Mouse (Mus musculus) forebrain, embryonic 14.5 days (tissue): ENCODE results near the gene Nipal3. TPM values are rescaled to one million over a fixed set of nuclear protein-coding genes. Genes with fewer than 3 reads are reported as not detected.

ENCODE experiments used
- ATAC-seq: fragments of 200-750 bp; cut with Nextera tagmentation; 2 replicates; pipeline ENCODE4 v1.8.0; 2017; ENCODE audit warnings: mild to moderate bottlenecking, moderate library complexity
- DNase-seq: peaks from one replicate; pipeline ENCODE4 v3.0.0-alpha.2; 2015; ENCODE audit warnings: low spot score
- H3K27ac ChIP-seq: fragments of 300-500 bp; sonication (generic); 2 replicates; pipeline ENCODE4 v1.5.1; 2014; ENCODE audit warnings: low read depth, mild to moderate bottlenecking, control low read depth, low read length, moderate library complexity
- H3K27me3 ChIP-seq: fragments of 300-500 bp; sonication (generic); replicated peaks from 2 replicates; pipeline ENCODE4 v1.6.1; 2014; ENCODE audit warnings: low read length, control low read depth, mixed read lengths; ENCODE audit not compliant: control insufficient read depth, insufficient read depth
- H3K36me3 ChIP-seq: fragments of 300-500 bp; sonication (generic); 2 replicates; pipeline ENCODE4 v1.6.1; 2014; ENCODE audit warnings: low read length, control low read depth; ENCODE audit not compliant: control insufficient read depth, insufficient read depth
- H3K4me1 ChIP-seq: fragments of 300-500 bp; sonication (generic); 2 replicates; pipeline ENCODE4 v1.6.1; 2014; ENCODE audit warnings: antibody characterized with exemption, low read length, control low read depth; ENCODE audit not compliant: control insufficient read depth, insufficient read depth
- H3K4me2 ChIP-seq: fragments of 300-500 bp; sonication (generic); 2 replicates; pipeline ENCODE4 v1.6.1; 2014; ENCODE audit warnings: mild to moderate bottlenecking, control low read depth, low read length
- H3K4me3 ChIP-seq: fragments of 300-500 bp; sonication (generic); 2 replicates; pipeline ENCODE4 v1.5.1; 2014; ENCODE audit warnings: low read depth, low read length, control low read depth
- H3K9ac ChIP-seq: fragments of 300-500 bp; sonication (generic); 2 replicates; pipeline ENCODE4 v1.6.1; 2014; ENCODE audit warnings: mild to moderate bottlenecking, low read length, control low read depth, moderate library complexity
- H3K9me3 ChIP-seq: fragments of 300-500 bp; sonication (generic); replicated peaks from 2 replicates; pipeline ENCODE4 v1.6.1; 2016; ENCODE audit warnings: low read length, control low read depth, mixed read lengths; ENCODE audit not compliant: control insufficient read depth
- whole genome bisulfite sequencing: fragments of 180-500 bp; shearing (Covaris S2); extraction: QIAGEN DNeasy Blood & Tissue Kit; methylation state at CpG from one replicate; pipeline ENCODE4 v1.1.7; 2014; 5-methylcytosine and 5-hydroxymethylcytosine counted together
- polyA plus RNA-seq: library from polyadenylated mRNA; unstranded; fragments of >200 nt; fragmentation: Nextera tagmentation; extraction: Ambion mirVana; gene quantifications from 2 replicates; pipeline ENCODE4 v1.2.1, GENCODE M21; 2014

Gene Nipal3
- polyA plus RNA-seq, 1 experiment from 2014 or later: 5.3 TPM

DNA sequence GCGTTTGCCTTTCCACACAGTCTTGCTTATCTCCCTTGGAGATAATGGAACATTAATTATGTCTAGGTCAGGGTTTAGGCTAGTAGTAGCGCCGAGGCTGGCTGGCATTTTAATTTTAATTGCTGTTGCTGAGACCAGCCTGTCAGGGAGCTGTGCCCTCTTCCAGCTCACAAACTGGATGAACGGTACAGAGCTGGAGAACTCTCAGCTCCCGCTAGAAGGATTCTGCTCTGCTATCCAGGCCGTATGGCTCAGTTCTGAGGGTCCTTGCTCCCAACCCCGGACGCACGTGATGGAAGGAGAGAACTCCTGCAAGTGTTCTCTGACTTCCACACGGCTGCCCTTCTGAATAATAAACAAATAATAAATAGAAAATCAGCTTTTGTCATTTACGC lies 60.4 kb downstream of the Nipal3 start:
- no peaks in the 10 kb centered on the region for H3K9me3 ChIP-seq
- H3K4me3 ChIP-seq: peak overlapping the region; percentile 68
- H3K4me2 ChIP-seq: peak overlapping the region; percentile 86
- no peaks in the 10 kb centered on the region for H3K27me3 ChIP-seq
- H3K36me3 ChIP-seq: no peaks in the 10 kb centered on the region
- 27% methylated on average over 11 of the region's 11 CpGs for WGBS
- peak; percentile 45 for DNase-seq
- peak overlapping the region; percentile 84 for H3K9ac ChIP-seq
- no peak overlapping the region; the same call in 1 of the 2 replicates for H3K27ac ChIP-seq
- peaks cover 11% of the 10 kb centered on the region; the same call in 1 of the 2 replicates for H3K4me1 ChIP-seq
- no peak for ATAC-seq

DNA sequence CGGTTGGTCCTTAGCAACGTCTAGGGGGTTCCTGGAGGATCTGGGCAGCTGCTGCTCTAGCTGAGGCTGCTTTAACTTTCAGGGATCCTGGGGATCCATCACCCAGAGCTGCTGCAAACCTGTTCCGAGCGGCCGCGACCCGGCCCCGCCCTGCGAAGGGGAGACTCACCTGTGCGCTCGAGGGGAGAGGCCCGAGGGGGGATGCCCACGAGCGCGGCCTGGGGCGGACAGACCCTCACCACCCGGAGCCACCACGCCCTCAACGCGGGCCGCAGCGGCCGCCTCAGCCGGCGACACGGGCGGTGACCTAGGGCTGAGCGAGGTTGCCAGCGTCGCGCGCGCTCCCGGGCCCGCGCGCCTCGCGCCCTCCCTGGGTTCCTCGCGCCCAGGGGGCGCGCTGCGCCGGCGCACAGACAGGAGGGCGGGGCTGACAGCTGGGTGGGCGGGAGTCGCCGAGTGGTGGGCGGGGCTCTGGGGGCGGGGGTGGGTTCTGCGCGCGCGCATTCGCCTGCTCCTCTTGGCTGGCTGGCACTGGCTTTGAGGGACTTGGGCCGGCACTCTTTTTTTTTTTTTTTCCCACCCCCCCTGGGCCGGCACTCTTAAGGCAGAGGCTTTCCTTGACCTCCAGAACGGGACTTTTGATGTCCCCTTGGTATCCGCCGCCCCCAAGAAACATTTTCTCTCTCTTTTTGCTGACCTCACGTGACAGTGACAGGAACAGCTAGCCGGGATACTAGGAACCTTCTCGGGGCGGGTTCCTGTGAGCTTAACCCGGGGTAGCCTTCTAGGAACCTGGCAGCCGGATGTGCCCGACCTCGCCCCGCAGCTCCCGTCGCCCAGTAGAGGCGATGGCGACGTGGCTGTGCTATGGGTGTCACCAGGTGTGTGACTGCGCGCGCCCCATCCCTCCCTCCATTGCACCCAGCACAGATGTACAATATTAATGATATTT lies 61.1 kb downstream of the Nipal3 start, which contains the start of gene Rcan3:
Gene Rcan3 (minus strand): TSS at position 411 of the 952 bp plus-strand sequence.
- peak; percentile 89 for ATAC-seq
- 1% methylated on average over 56 of the region's 79 CpGs for WGBS
- peaks cover 11% of the 10 kb centered on the region; the same call in 1 of the 2 replicates for H3K4me1 ChIP-seq
- H3K27me3 ChIP-seq: no peaks in the 10 kb centered on the region
- peak within 1 kb of the TSS; percentile 86 for H3K4me2 ChIP-seq
- peak; percentile 87 for DNase-seq
- H3K27ac ChIP-seq: peak within 1 kb of the TSS; percentile 44; the same call in 1 of the 2 replicates
- H3K4me3 ChIP-seq: peak within 1 kb of the TSS; percentile 68
- no peaks in the 10 kb centered on the region for H3K9me3 ChIP-seq
- H3K36me3 ChIP-seq: no peaks in the 10 kb centered on the region
- H3K9ac ChIP-seq: peak within 1 kb of the TSS; percentile 84

DNA sequence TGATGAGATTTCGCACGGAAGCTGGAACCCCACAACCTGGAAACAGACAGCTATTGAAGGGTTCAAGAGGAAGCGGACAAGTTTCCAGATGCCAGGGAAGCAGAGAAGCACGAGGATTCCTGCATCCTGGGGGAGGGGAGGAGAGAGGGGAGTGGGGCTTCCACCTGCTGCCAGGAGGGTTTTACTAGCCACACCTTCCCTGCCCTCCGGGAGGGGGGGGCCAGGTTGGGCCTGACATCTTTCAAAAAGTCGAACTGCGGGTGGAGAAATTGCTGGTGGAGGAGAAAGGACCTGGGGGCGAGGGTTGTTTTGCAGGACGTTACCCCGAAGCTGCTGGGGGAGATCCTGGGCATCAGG lies 61.8 kb downstream of the Nipal3 start:
- H3K4me1 ChIP-seq: peaks cover 11% of the 10 kb centered on the region; the same call in 1 of the 2 replicates
- ATAC-seq (0 out of 2 replicates have a peak, but pooled peaks have one; percentile 15), DNase-seq (peak; percentile 24)
- no peaks in the 10 kb centered on the region for H3K27me3 ChIP-seq
- WGBS: 5% methylated on average over 10 of the region's 10 CpGs
- H3K36me3 ChIP-seq: no peaks in the 10 kb centered on the region
- peak overlapping the region; percentile 44; the same call in 1 of the 2 replicates for H3K27ac ChIP-seq
- no peaks in the 10 kb centered on the region for H3K9me3 ChIP-seq
- H3K4me3 ChIP-seq: peak overlapping the region; percentile 68
- H3K9ac ChIP-seq: peak overlapping the region; percentile 84
- H3K4me2 ChIP-seq: peak overlapping the region; percentile 86

DNA sequence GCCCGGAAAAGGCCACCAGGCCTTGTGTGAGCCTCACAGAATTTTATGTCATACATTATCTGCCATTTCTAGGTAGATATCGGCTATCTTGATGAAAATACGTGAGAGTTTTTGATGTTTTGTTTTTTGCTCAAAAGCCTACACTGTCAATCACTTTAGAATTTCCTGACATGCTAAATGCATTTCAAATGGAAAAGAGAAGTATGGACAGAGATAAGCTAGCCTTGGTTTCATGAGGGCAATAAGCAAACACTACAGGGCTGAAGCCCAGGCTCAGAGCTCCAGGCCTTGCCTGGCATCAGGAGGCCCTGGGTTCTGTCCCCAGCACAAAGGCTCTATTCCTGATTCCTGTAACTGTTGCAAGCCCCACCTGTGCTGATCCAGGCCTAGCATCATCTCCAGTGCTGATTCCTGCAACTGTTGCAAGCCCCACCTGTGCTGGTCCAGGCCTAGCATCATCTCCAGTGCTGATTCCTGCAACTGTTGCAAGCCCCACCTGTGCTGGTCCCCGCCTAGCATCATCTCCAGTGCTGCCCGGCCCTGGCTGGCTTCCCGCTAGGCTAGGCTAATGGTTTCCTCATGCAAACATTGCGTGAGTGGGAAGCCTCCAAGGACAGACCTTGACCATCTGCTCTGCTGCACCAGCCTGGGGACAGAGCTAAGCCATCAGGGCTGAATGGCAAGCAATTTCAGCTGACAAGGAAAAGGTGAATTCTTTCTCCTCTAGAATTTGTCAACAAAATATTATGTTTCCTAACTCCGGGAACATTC lies 64.7 kb downstream of the Nipal3 start:
- no peak overlapping the region for H3K4me2 ChIP-seq
- no peaks in the 10 kb centered on the region for H3K36me3 ChIP-seq
- 84% methylated on average over 8 of the region's 8 CpGs for WGBS
- no peak for DNase-seq
- H3K27me3 ChIP-seq: no peaks in the 10 kb centered on the region
- no peak for ATAC-seq
- H3K27ac ChIP-seq: no peak overlapping the region
- H3K4me1 ChIP-seq: peaks cover 11% of the 10 kb centered on the region; the same call in 1 of the 2 replicates
- no peaks in the 10 kb centered on the region for H3K9me3 ChIP-seq
- H3K4me3 ChIP-seq: no peak overlapping the region
- H3K9ac ChIP-seq: no peak overlapping the region

DNA sequence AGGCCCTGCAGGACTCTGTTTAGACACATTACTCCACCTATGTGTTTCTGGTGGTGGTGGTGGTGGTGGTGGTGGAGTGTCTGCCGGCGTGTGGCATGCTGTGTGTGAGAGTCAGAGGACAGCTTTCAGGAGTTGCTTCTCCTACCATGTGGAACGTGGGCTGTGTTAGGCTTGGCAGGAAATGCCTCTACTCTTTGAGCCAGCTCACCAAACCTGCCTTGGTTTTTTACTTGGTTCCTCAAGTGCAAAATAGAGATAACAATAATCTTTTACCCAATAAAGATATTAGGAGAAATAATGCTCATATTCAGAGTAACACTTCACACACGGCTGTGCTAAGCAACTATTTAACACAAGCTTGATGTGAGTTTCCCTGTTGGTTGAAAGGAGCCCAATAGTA lies 65.5 kb downstream of the Nipal3 start:
- no peak overlapping the region for H3K4me3 ChIP-seq
- H3K9me3 ChIP-seq: no peaks in the 10 kb centered on the region
- H3K4me2 ChIP-seq: no peak overlapping the region
- no peak for DNase-seq
- no peak for ATAC-seq
- H3K27me3 ChIP-seq: no peaks in the 10 kb centered on the region
- no peak overlapping the region for H3K27ac ChIP-seq
- WGBS: 89% methylated on average over 4 of the region's 4 CpGs
- H3K9ac ChIP-seq: no peak overlapping the region
- H3K4me1 ChIP-seq: peaks cover 8% of the 10 kb centered on the region; the same call in 1 of the 2 replicates
- 0 out of 2 replicates have a peak, but pooled peaks cover 5% of the 10 kb centered on the region for H3K36me3 ChIP-seq

DNA sequence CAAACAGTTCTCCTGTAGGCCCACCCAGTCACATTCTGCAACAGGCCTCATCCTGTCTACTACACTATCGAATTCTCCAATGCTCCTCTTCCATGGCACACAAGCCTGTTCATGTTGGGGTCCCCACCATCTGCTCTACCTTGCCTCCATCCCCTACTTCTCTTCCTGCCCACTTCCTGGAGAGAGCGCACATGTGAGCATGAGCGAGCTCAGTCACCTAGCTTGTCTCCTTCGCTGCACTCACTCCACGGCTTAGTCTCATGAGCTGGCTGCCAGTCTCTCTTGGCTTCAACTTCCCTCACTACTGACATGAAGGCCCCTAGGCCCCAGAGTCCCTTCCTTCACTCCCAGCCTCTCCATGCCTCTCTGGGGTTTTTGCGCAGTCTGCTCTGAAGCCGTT lies 68.3 kb downstream of the Nipal3 start:
- 95% methylated on average over 7 of the region's 7 CpGs for WGBS
- Histone ChIP-seq H3K9me3 (no peaks in the 10 kb centered on the region), H3K9ac (no peak overlapping the region), H3K36me3 (peaks cover 12% of the 10 kb centered on the region; the same call in 1 of the 2 replicates), H3K27ac (no peak overlapping the region), H3K27me3 (no peaks in the 10 kb centered on the region), H3K4me2 (no peak overlapping the region), H3K4me3 (no peak overlapping the region), H3K4me1 (no peaks in the 10 kb centered on the region)
- ATAC-seq (no peak), DNase-seq (no peak)

DNA sequence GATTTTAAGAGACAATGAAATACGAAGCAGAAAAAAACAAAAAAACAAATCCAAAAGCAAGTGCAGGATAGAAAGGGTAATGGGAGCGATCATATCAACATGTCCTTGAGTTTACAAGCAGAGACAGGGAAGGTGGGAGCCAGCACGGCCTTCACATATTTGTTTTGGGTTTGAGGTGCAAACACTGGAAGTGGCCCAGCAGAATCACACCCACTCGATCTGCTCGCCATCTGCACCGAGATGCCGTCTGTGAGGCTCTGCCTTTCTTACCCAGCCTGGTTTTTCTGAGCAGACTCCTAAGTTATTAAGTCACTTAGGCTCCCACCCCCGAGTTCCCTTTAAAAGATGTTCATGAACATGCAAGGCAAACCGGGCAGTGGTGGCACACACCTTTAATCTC lies 69.2 kb downstream of the Nipal3 start:
- Histone ChIP-seq H3K36me3 (peaks cover 15% of the 10 kb centered on the region; the same call in 1 of the 2 replicates), H3K27me3 (no peaks in the 10 kb centered on the region), H3K4me1 (no peaks in the 10 kb centered on the region), H3K4me3 (no peak overlapping the region), H3K9ac (no peak overlapping the region), H3K4me2 (no peak overlapping the region), H3K9me3 (no peaks in the 10 kb centered on the region), H3K27ac (no peak overlapping the region)
- WGBS: 78% methylated on average over 9 of the region's 9 CpGs
- ATAC-seq: peak; percentile 40; the same call in 1 of the 2 replicates
- peak; percentile 68 for DNase-seq

DNA sequence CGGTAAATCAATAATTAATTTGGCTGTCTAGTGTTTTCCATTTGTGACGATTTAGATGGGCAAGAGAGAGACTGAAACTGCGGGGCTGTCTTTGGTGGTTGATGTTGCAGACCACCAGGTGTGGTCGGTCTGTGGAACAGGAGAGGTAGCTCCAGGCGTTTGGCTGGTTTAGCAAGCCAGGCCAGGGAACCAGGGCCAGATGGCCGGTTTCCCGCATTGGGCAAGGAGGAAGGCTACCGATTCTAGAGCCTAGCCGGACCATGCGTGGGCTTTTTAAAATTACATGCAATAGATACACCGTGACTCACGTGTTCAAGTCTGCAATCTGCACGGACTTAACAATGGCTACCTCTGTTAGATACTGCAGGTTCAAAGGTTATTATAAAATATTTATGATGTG lies 73.9 kb downstream of the Nipal3 start:
- DNase-seq (no peak), ATAC-seq (no peak)
- Histone ChIP-seq H3K36me3 (peaks cover 48% of the 10 kb centered on the region), H3K27ac (no peak overlapping the region), H3K9ac (no peak overlapping the region), H3K4me3 (no peak overlapping the region), H3K27me3 (no peaks in the 10 kb centered on the region), H3K9me3 (no peaks in the 10 kb centered on the region), H3K4me2 (no peak overlapping the region), H3K4me1 (no peaks in the 10 kb centered on the region)
- 95% methylated on average over 13 of the region's 13 CpGs for WGBS
